Mouse (Mus musculus): ENCODE measurements around the gene Mgat4c.
"Not testable (repeated sequence)": the region's sequence is repeated elsewhere in the genome, so short reads cannot be mapped to it uniquely, and the experiment has no call there.

Mgat4c gene

DNA sequence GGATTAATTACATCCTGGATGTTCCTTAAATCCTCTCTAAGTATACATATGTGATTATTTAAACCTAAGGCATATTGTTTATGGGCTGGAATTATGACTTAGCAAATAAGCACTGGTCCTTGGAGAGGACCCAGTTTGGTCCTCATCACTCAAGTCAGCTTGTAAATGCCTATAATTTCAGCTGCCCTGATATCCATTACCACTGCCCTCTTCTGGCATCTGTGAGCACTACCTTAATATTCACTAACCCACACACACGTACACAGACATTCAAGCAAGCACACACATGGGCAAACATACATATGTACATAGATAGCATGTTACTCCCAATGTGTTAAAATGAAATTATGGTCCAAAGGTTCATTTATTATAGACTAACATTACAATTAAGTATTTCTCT lies 474.6 kb downstream of the Mgat4c start:
- no peak for DNase-seq

DNA sequence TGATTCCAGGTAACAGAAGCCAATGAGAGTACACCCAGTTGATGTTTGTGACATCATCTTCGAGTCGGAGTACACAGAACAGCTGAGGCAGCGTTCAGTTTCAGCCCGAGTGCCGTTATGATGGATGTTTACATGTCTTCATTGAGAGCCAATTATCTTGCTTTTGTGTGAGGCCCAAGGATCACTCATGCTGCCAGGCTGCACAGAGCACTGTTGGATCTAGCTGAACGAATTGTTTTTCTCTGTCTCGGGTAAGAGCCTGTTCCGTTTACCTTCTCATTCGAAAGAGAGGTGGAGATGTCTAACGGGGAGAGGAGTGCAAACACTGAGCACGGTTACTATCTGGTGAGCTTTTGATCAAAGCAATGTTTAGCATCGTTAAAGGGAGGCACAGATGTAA lies 477.5 kb downstream of the Mgat4c start:
- DNase-seq, result no peak

DNA sequence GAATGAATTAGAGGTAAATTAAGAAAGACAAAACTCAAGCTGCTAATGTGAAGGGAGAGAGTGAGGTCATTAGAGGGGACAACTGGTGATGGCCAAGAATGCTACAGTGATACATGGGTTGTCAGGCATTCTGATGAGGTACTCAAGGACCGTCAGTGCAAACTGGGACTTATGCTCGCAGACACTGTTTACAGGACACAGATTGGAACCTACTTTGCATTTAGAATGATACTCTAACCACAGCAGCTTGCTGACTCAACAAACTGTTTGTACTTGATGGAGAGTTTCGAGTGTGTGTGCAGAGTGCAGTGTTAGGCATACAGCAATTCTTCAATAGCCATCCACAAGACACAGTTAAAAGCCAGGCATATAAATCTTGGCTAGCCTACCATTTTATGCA lies 503.4 kb downstream of the Mgat4c start:
- DNase-seq, result no peak

DNA sequence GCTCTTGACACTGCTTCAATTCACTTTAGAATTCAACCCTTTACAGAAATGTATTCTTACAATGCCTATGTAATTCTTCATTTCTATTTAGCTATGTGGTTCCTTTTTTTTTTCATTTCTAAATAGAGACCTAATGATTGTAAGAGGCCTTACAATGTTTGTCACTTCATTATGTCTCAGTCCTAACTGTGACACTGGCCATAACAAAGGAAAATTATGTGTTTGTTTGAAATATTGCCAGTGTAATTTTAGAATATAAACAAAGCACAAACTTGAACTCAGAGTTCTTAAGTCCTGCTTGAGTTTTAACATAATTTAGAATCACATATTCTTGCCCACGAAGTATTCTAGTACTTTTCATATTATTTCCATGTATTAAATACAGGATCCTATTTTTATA lies 510.4 kb downstream of the Mgat4c start:
- no peak for DNase-seq

DNA sequence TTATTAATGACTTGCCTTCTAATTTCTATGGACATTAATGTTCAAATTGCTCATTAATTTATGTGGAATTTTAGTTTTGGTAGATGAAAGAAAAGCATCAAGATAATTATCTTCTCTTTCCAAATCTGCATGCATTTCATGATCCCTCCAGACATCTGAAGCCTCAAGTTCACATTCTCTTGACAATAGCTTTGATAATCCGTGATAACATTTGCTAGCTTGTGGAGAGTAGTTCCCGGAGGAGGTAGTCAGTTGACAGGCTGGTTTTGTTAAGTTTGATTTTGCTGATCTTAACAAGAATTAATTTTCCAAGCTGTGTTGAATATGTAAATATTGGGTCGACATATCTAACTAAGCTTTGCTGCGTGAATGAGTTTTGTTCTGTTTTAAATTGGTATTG lies 515.6 kb downstream of the Mgat4c start:
- DNase-seq, result no peak

DNA sequence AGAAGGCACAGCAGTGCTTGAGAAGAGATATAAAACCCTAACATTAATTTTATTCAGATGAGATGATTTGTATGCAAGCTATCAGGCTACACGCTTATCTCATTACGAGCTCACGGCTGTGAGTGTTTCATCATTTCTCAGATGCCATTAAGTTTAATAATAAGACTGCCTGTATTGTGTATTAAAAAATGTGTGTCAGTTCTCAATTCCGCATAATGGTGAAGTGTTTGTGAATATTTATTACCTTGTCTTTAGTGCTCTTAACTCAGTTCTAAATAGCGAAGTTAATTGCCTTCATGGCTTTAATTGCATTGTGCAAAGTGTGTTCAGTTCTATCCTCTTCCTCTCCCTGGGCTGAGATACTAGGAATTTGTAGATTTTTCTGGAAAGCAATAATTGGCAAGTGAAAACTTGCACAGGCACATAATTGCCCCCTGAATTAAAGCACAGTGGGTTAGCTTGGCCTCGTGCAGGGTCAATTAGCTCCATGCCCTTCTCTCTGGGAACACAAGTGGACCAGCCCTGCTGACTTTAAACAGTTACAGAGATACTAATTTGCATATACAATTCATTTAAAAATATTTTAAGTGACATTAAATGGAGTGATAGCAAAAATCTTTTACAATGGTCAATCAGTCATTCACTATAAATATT lies 557.4 kb downstream of the Mgat4c start:
- no peak for DNase-seq

DNA sequence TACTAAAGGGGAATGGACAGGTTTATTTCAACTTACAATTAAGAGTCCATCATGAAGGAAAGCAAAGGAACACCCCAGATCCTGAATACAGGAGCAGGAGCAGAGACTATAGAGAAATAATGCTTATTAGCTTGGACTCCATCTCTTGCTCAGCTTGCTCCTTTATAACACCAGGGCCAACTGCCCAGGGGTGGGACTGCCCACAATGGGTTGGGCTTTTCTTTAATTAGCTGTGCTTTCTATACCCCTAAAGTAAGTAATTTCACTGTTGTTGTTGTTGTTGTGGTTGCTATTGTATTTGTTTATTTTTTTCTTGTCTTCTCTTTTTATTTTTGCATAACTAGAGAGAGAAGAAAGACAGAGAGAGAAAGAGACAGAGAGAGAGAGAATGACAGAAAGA lies 562.6 kb downstream of the Mgat4c start:
- DNase-seq, result no peak

DNA sequence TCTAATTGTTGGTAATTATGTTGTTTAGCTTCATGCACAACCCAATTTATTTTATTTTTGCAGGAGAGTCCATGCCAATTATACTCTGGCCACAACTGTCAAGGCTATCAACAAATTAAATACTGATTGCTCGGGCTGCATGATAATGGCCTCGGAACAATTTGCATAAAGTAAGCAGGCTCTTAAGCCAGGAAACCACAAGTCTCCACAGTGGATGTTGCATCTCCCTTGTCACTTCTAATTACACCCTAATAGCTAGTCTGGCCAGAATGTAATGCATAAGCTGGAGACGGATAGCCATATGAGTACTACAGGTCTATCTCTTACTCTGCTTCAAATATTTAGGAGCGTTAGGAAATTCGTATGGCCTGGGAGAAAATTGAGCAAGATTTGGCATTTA lies 563.3 kb downstream of the Mgat4c start:
- no peak for DNase-seq

DNA sequence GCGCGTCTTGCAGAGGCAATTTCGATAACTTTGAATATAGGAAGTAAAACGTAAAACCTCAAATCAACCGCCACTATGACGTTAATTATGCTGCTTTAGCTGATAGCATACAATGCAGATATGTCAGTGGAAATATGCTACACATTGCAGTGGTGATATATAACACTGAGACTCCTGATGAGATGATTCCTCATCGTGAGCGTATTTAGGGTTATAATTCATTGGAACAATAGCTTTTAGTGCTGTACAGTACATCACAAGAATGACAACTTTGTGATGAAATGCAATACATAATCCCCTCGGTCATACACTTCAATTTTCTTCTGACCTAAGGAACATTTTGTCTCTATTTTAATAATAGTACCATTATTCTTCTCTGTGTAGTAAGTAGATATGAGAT lies 564.0 kb downstream of the Mgat4c start:
- no peak for DNase-seq

DNA sequence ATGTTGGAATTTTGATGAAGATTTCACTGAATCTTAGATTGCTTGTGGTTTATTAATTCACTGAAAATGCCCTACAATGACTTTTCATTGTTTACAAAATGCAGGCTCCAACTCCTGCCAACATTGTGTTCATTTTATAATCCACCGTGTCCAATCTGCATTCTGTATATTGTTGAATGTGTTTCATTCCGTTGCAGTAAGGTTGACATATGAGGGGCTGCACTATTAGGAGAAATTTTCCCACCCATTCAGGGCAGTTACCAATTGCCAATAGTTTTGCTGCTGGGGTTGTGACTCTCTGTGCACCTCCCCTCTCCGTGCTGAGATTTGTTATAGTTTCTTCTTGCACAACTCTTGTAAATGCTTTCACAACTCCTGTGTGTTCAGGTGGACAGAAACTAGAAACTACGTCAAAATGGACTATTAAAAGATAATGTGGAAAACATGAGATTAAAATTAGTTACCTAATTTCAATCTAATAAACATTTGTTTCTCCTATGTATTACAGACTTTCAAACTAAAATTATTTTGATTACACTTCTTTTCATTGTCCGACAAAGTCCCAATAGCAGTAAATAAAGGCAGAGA lies 627.7 kb downstream of the Mgat4c start:
- no peak for DNase-seq

DNA sequence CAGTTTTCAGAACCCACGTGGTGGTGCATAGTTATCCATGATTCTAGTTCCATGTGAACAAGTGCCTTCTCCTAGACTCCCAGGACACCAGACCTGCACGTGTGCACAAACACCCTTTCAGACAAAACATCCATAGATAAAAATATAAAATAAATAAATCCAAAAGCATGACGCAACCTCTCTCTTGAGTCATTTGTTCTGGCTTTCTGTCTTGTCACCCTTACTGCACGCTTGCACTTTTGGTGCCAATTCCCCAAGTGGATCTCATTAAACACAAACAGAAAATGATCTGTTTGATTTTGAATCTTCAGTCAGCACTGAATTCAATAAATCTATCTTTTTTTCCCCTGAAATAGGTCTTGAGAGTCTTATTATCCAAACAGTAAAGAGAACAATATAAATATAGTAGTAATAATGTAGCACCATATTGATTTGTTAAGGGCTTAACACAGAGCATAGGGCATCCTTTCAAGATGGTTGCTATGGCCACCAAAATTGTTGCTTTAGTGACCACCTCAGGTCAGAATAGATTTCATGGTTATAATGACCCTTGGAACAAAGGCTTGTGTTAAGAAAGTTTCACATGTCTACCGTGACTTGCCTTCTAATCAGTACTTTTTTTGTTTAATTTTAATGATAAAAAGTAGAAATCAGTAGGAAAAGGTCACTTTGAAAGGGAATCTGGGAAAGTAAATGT lies 684.5 kb downstream of the Mgat4c start:
- no peak for DNase-seq

DNA sequence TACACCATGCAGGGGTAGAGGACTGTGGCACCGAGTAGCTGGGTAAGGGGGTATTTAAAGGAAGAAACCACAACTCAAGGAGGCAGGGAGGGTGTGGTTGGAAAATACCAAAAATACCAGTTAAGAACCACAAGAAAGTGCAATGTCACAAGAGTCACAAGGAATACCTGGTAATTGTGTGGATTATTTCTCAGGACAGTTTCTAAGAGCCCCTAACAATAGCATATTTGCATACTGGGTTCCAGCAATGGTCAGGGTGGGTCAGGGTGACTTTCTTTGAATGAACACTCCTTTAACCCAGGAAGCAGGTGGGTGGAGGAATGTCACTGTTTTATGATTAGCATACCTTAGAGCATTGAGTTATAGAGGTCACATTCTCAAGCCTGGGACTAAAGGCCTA lies 689.3 kb downstream of the Mgat4c start:
- DNase-seq, result no peak

DNA sequence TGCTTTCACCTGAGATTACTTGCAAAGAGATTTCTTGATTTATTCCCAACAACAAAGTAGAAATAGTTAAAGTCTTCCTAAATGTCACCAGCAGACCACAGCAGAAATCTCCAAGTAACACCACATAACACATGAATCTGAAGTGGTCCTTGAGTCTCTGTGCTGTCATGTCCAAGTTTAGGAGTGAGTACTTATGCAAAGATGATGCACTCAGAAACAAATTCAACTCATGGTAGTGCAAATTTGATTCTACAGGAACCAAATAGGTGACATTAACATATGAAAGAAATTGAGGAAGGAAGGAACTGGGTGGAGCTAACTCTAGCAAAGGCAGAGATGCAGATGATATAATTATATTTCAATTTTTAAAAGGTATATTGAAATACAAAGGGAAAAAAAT lies 690.8 kb downstream of the Mgat4c start:
- no peak for DNase-seq

DNA sequence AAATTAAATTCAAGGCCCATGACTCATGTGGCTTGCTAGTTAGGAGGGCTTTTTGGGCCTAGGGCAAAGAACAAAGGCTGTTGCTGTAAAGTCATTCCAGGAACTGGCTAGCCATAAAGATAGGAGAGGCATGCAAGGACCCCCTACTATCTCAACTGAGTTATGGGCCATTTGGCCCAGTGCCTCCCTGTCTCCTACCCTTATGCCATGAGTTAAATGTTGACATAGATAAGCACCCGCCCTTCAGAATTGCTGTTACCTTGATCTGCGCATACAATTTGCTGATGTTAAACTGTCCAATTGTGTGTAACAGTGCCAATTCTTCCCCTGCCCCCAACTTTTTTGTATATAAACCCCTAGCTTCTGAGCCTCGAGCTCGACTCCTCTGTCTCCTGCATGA lies 692.8 kb downstream of the Mgat4c start:
- DNase-seq, result no peak

DNA sequence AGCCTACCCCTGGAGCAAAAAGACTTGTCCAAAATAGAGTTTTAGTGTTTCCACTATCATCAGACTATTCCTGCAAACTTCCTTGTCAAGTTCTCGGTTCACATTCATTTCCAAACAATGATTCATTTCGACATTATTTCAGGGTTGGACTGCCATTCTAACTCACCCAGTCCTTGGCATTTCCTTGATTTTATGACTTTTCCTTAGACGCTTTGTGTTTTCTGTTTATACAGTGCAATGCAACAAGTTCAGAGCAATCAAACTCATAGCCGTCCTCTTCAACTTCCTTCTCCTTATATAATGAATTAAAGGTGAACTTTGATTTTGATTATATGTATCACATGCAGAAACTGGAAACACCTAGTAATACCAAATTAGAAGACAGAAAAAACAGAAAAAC lies 696.1 kb downstream of the Mgat4c start:
- DNase-seq, result no peak

DNA sequence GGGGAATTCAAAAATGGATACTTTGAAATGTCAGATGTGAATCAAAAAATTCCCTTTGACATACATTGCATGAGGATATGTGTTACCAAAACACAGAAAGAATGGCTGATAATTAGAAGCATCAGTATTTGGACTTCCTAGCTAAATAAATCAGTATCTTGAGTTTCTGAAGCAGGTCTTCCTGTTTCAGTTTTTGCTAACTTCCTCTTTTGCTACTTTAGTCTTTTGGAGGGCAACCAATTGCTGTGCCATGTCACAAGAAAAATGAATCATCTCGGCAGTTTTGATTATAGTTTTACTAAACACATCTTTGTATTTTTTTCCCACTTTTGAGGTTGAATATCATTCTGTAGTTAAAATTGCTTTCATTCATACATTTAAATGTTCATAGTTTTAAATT lies 707.9 kb downstream of the Mgat4c start:
- no peak for DNase-seq

DNA sequence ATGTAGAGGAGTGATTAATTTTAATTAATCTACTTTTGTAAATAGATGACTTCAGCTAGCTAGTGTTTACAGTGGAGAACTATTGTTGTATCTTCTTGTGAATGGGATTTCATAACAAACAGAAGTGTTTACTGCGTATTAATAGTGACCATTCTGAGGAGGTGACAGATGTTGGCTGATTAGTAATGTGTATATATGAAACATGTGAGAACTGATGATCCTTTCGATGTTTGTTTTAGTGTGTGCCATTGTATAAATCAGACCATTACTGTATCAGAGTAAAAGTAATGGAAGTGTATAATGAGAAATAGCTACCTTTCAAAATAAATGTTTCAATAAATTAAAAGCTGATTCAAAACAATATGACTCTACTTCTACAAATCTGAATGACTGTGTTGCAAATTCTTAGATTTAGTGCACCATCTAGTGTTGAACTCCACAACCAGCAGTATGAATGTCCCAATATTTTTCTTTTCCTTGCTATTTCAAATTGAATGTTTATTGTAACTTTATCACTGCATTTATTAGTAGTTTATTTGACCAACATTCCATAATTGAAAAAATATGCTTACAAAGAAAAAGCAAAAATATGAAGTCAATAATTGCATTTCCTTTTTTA lies 736.5 kb downstream of the Mgat4c start:
- DNase-seq, result no peak

DNA sequence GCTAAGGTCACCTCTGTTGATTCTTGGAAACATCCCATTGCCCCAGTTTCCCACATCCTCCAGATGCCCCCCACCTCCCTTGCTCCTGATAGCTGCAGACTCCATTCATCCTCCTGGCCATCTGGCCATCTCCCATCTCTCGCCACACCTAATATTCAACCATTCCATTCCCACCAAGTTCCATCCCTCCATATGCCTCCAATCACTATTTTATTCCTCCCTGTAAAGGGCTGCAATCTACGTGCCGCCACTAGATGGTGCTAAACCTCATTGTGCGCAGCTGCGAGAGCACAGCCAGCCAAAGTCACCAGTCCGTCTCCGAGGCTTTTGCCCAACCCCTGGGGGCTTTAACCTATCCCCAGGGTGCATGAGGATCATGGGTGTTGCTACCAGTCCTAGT lies 753.8 kb downstream of the Mgat4c start:
- peak; percentile 46 for DNase-seq

DNA sequence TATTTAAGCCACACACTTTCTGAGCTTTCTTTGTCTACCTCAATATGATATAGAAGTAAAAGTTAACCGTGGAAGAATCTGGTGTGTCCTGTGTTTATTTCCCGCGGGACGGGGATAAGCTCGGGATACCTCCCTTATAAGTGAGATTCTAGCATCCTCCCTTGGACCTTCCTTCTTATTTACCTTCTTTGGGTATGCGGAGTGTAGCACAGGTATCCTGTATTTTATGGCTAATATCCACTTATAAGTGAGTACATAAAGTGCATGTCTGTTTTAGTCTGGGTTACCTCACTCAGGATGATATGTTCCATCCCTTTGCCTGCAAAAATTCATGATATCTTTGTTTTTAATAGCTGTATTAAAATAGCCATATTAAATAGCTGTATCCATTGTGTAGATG lies 754.2 kb downstream of the Mgat4c start:
- not testable (repeated sequence) for DNase-seq

Measured in kidney, adult 18-20 months (tissue).